Mouse (Mus musculus) B cell, adult 2 months (primary cell): Measurements from ENCODE around the gene Olfr1216.
"Not testable (repeated sequence)": the region's sequence is repeated elsewhere in the genome, so short reads cannot be mapped to it uniquely, and the experiment has no call there.

Experiments used
- DNase-seq, 2 experiments: peaks; one replicate each; pipeline ENCODE4 v3.0.0; 2022

The Olfr1216 gene

DNA sequence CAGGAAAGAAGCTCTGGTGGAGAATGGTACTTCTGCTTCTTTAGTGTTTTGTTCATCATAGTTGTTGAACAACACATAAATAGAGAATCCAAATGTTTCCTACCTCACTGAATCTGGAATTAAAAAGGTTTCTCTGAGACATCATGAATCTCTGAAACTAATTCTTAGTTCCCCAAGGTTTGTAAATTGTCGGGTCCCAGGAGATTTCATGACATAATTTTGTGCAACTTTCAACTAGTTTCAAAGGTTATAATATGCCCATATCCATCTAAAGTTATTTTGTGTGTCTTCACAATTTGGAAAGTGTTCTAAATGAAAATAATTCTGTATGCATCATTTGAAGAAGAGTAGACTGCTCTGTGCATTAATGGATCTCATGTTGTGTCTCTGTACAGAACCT, at the start of gene Olfr1216:
Olfr1216 (minus strand) TSS at position 101 of the 400 bp plus-strand sequence.
- DNase-seq = no peak

GRCm38 (mm10) chr2:89061087-89061486, 42.9 kb upstream of the Olfr1216 start, which contains the start of gene Olfr1218:
Gene Olfr1218, minus strand, starts transcription at chr2:89061187.
- no peak for DNase-seq

DNA sequence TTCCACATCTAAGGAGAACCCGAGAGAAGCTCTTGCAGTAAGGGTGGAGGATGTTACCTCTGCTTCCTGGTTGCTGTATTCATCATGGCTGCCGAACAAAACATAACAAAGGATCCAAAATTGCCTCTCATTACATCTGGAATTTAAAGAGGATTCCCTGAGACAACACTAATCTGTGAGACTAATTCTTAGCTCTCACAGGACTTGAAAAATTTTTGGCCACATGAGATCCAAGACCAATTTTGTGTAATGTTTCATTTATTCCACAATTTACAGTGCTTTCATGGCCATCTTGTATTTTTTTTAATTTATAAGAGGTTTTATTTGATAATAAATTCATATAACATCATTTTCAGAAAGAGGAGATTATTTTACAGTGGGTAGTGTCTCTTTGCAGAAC, 13.8 kb upstream of the Olfr1216 start, which contains the start of gene Olfr1217:
Olfr1217 (minus strand) TSS at position 101 of the 400 bp plus-strand sequence.
- no peak for DNase-seq

- not testable (repeated sequence) for DNase-seq
Measured at GRCm38 (mm10) chr2:89021436-89021835, 3.3 kb upstream of the Olfr1216 start.

GRCm38 (mm10) chr2:89006873-89007272, 11.3 kb downstream of the Olfr1216 start, which contains the start of gene Olfr1215:
Gene Olfr1215, minus strand, starts transcription at chr2:89006973.
- DNase-seq = no peak

- no peak for DNase-seq
Measured at GRCm38 (mm10) chr2:88992553-88992952, 25.6 kb downstream of the Olfr1216 start, which contains the start of gene Olfr1214. Gene Olfr1214, minus strand, starts transcription at chr2:88992653.

GRCm38 (mm10) chr2:88980181-88980580, 38.0 kb downstream of the Olfr1216 start, which contains the start of gene Gm13762:
Gene Gm13762, minus strand, starts transcription at chr2:88980281.
- DNase-seq = no peak
